Mouse (Mus musculus) hindbrain, embryonic 11.5 days (tissue): Measurements from ENCODE around the gene Crocc. TPM values are rescaled to one million over a fixed set of nuclear protein-coding genes. Genes with fewer than 3 reads are reported as not detected.

ENCODE experiments used
- polyA plus RNA-seq: library from polyadenylated mRNA; unstranded; fragments of >200 nt; fragmentation: Nextera tagmentation; extraction: Ambion mirVana; gene quantifications from 2 replicates; pipeline ENCODE4 v1.2.1, GENCODE M21; 2014

The Crocc gene
- polyA plus RNA-seq, 1 experiment from 2014 or later = 7.6 TPM

Other genes with a start within 250 kb of the Crocc start
- gene Padi3, start 249.9 kb downstream of the Crocc start, polyA plus RNA-seq = not detected in 2 replicates
- gene Padi1, start 214.8 kb downstream of the Crocc start, polyA plus RNA-seq = 0.05 and 0.08 TPM in 2 replicates
- gene Padi2, start 154.2 kb downstream of the Crocc start, polyA plus RNA-seq = 1.2 and 2.4 TPM in 2 replicates
- 413 and 428 TPM in 2 replicates for gene Sdhb, start 99.3 kb downstream of the Crocc start, polyA plus RNA-seq
- 34.9 and 39.8 TPM in 2 replicates for gene Atp13a2, start 73.7 kb downstream of the Crocc start, polyA plus RNA-seq
- 266 and 286 TPM in 2 replicates for gene Mfap2, start 50.1 kb downstream of the Crocc start, polyA plus RNA-seq
- 50.8 and 51.7 TPM in 2 replicates for gene Necap2, start 17.8 kb upstream of the Crocc start, polyA plus RNA-seq
- gene Spata21, start 27.8 kb upstream of the Crocc start, polyA plus RNA-seq = 0.17 and 0.19 TPM in 2 replicates
- 35.5 and 35.7 TPM in 2 replicates for gene Szrd1, start 79.2 kb upstream of the Crocc start, polyA plus RNA-seq
- 21.9 and 24.8 TPM in 2 replicates for gene Fbxo42, start 87.4 kb upstream of the Crocc start, polyA plus RNA-seq
- gene Rsg1, start 153.4 kb upstream of the Crocc start, polyA plus RNA-seq = 6.3 and 6.8 TPM in 2 replicates
- gene Arhgef19, start 178.9 kb upstream of the Crocc start, polyA plus RNA-seq = 2.1 and 3.1 TPM in 2 replicates
- 0.82 and 1.1 TPM in 2 replicates for gene Epha2, start 240.7 kb upstream of the Crocc start, polyA plus RNA-seq